Mouse (Mus musculus) retina, adult 2 months (tissue): ENCODE measurements at regions not wholly inside any gene's neighbourhood (a gene's known extent, or its start where the extent isn't known, plus 50 kb on each side); places are given as distances from the start of the nearest gene placed in this dataset.

Source experiments
- DNase-seq: peaks from one replicate; pipeline ENCODE4 v3.0.0-alpha.2; 2012; ENCODE audit warnings: low read depth, low spot score

- no peak for DNase-seq
Observed at GRCm38 (mm10) chr15:64434502-64434901, 374.2 kb upstream of the Fam49b start.

- DNase-seq = no peak
Observed at GRCm38 (mm10) chr15:64434908-64435307, 374.6 kb upstream of the Fam49b start.

GRCm38 (mm10) chr15:64445076-64445475 lies 372.4 kb upstream of the Gm21798 start:
- DNase-seq = no peak

- peak; percentile 28 for DNase-seq
Observed at GRCm38 (mm10) chr15:64446411-64447072, 371.0 kb upstream of the Gm21798 start.

GRCm38 (mm10) chr15:64447239-64447952 lies 370.1 kb upstream of the Gm21798 start:
- no peak for DNase-seq

GRCm38 (mm10) chr15:64448581-64449140 lies 368.8 kb upstream of the Gm21798 start:
- no peak for DNase-seq

- no peak for DNase-seq
Observed at GRCm38 (mm10) chr15:64470743-64471142, 346.8 kb upstream of the Gm21798 start.

GRCm38 (mm10) chr15:64471597-64471996 lies 345.9 kb upstream of the Gm21798 start:
- DNase-seq = no peak

- no peak for DNase-seq
Observed at GRCm38 (mm10) chr15:64474236-64474635, 343.3 kb upstream of the Gm21798 start.

GRCm38 (mm10) chr15:64477131-64477530 lies 340.4 kb upstream of the Gm21798 start:
- DNase-seq = no peak

GRCm38 (mm10) chr15:64480625-64481024 lies 336.9 kb upstream of the Gm21798 start:
- no peak for DNase-seq

- DNase-seq = no peak
Observed at GRCm38 (mm10) chr15:64481226-64481625, 336.3 kb upstream of the Gm21798 start.

- DNase-seq = no peak
Observed at GRCm38 (mm10) chr15:64482960-64483359, 334.5 kb upstream of the Gm21798 start.

GRCm38 (mm10) chr15:64487801-64488200 lies 329.7 kb upstream of the Gm21798 start:
- no peak for DNase-seq

GRCm38 (mm10) chr15:64500783-64501182 lies 316.7 kb upstream of the Gm21798 start:
- no peak for DNase-seq

GRCm38 (mm10) chr15:64501479-64501878 lies 316.0 kb upstream of the Gm21798 start:
- DNase-seq = no peak

- DNase-seq = no peak
Observed at GRCm38 (mm10) chr15:64504751-64505150, 312.7 kb upstream of the Gm21798 start.

- no peak for DNase-seq
Observed at GRCm38 (mm10) chr15:64510649-64511048, 306.8 kb upstream of the Gm21798 start.

GRCm38 (mm10) chr15:64511176-64511575 lies 306.3 kb upstream of the Gm21798 start:
- DNase-seq = no peak

- no peak for DNase-seq
Observed at GRCm38 (mm10) chr15:64512615-64513014, 304.9 kb upstream of the Gm21798 start.

GRCm38 (mm10) chr15:64513501-64514097 lies 303.9 kb upstream of the Gm21798 start:
- DNase-seq = no peak

GRCm38 (mm10) chr15:64515179-64515578 lies 302.3 kb upstream of the Gm21798 start:
- DNase-seq = no peak
